10 mouse cellular contexts compared by ENCODE assay signal in genomic region chr11:115354183-115354582, GRCm38 (mm10). TPM values are rescaled to one million over a fixed set of nuclear protein-coding genes. Genes with fewer than 3 reads are reported as not detected.
DNase-seq lines count a peak whose midpoint lies in the region; ATAC-seq and TF ChIP-seq lines count a peak whose summit lies in the region.
"Had no signal": no experiment of that assay in that cellular context is flagged by ENCODE, and none has a peak within 500 bp of the region (broad histone marks: within the 10 kb centered on the region; RNA-seq: fewer than 3 reads in every experiment).

No protein-coding gene starts in this region.

- peak; percentile 65 to 75 for DNase-seq in left cerebral cortex, adult 2 months (ENCODE audit: extremely low spot score in 1 of 2, low spot score in 2 of 2)
- DNase-seq in left cerebral cortex, adult 11 months (ENCODE audit: low spot score) = no peak
- DNase-seq in heart, postnatal 4 days = peak; percentile 82
- peak; percentile 57 to 78 for DNase-seq in left cerebral cortex, postnatal 14 days (ENCODE audit: low spot score in 2 of 2)
- peak; percentile 33 to 54 for DNase-seq in spleen, adult 2 months (ENCODE audit: low read depth in 1 of 2, low spot score in 2 of 2)

- WGBS in midbrain, embryonic 12.5 days = 5% methylated on average over 8 of the region's 8 CpGs
- WGBS in spleen, adult 2 months = 14% methylated on average over 8 of the region's 8 CpGs

- no peak overlapping the region for H3K4me2 ChIP-seq in midbrain, embryonic 12.5 days (replicated peaks)
- H3K4me2 ChIP-seq: embryonic facial prominence, embryonic 13.5 days had no signal

- no peak overlapping the region for H3K9ac ChIP-seq in midbrain, embryonic 12.5 days (replicated peaks)
- H3K9ac ChIP-seq: embryonic facial prominence, embryonic 13.5 days had no signal

- no peak overlapping the region for H3K27ac ChIP-seq in left cerebral cortex, adult 2 months
- H3K27ac ChIP-seq in bone marrow macrophage, adult 2 months (ENCODE audit: insufficient read depth, low read depth, low read length) = no peak overlapping the region
- H3K27ac ChIP-seq in embryonic fibroblast, embryonic 13.5 days (ENCODE audit: insufficient read depth, low read length) = no peak overlapping the region
- no peak overlapping the region for H3K27ac ChIP-seq in midbrain, embryonic 12.5 days (replicated peaks)
- H3K27ac ChIP-seq in spleen, adult 2 months (ENCODE audit: insufficient read depth, low read length) = no peak overlapping the region
- H3K27ac ChIP-seq: embryonic facial prominence, embryonic 13.5 days had no signal

- H3K36me3 ChIP-seq in midbrain, embryonic 12.5 days = peaks cover 46% of the 10 kb centered on the region
- no peaks in the 10 kb centered on the region for H3K36me3 ChIP-seq in spleen, adult 2 months (ENCODE audit: control insufficient read depth, insufficient read depth, low read length)
- H3K36me3 ChIP-seq: embryonic facial prominence, embryonic 13.5 days had no signal

- no peak overlapping the region for H3K4me3 ChIP-seq in left cerebral cortex, adult 2 months
- no peak overlapping the region for H3K4me3 ChIP-seq in bone marrow macrophage, adult 2 months (ENCODE audit: insufficient read depth, low read length)
- no peak overlapping the region for H3K4me3 ChIP-seq in embryonic fibroblast, embryonic 13.5 days (ENCODE audit: insufficient read depth, low read length)
- H3K4me3 ChIP-seq in midbrain, embryonic 12.5 days = no peak overlapping the region
- H3K4me3 ChIP-seq in spleen, adult 2 months (ENCODE audit: extremely low read depth, insufficient read depth, insufficient read length) = no peak overlapping the region
- H3K4me3 ChIP-seq: embryonic facial prominence, embryonic 13.5 days; myocyte had no signal

- intact Hi-C loops in left cerebral cortex, adult 2 months (cut with DNase I) = loop anchor here (1.0 to 5.0 kb wide), 2 partner anchors 32 to 152 kb away; partner anchors contain the start of gene Ush1g
- intact Hi-C loops in left cerebral cortex, postnatal 14 days (cut with DNase I) = loop anchor here (1.0 to 5.0 kb wide), 2 partner anchors 32 to 152 kb away; partner anchors contain the start of gene Ush1g

- peaks cover 25% of the 10 kb centered on the region for H3K27me3 ChIP-seq in midbrain, embryonic 12.5 days
- H3K27me3 ChIP-seq in spleen, adult 2 months (ENCODE audit: control insufficient read depth, insufficient read depth, low read length) = no peaks in the 10 kb centered on the region

- no peaks in the 10 kb centered on the region for H3K9me3 ChIP-seq in midbrain, embryonic 12.5 days
- H3K9me3 ChIP-seq: embryonic facial prominence, embryonic 13.5 days had no signal

- peaks cover 3% of the 10 kb centered on the region for H3K4me1 ChIP-seq in bone marrow macrophage, adult 2 months (ENCODE audit: control insufficient read depth, insufficient read depth, low read length)
- H3K4me1 ChIP-seq in embryonic fibroblast, embryonic 13.5 days (ENCODE audit: control insufficient read depth, insufficient read depth, low read length) = no peaks in the 10 kb centered on the region
- H3K4me1 ChIP-seq in midbrain, embryonic 12.5 days = peaks cover 6% of the 10 kb centered on the region; the same call in 1 of the 2 replicates
- H3K4me1 ChIP-seq in spleen, adult 2 months (ENCODE audit: control insufficient read depth, insufficient read depth, insufficient read length) = no peaks in the 10 kb centered on the region

- TF ChIP-seq CTCF in left cerebral cortex, adult 2 months (IDR thresholded peaks at IDR 0.05) = peak; percentile 92
- TF ChIP-seq CTCF in bone marrow macrophage, adult 2 months (IDR thresholded peaks at IDR 0.05; ENCODE audit: low read depth, low read length) = peak; percentile 71
- TF ChIP-seq CTCF in embryonic fibroblast, embryonic 13.5 days (IDR thresholded peaks at IDR 0.05; ENCODE audit: borderline replicate concordance, insufficient read depth, low read length) = peak; percentile 91
- peak; percentile 90; the same call in 1 of the 2 replicates for TF ChIP-seq CTCF in spleen, adult 2 months (IDR thresholded peaks at IDR 0.05; ENCODE audit: extremely low read depth, insufficient read depth, insufficient read length, insufficient replicate concordance)

- 0 out of 2 replicates have a peak, but pooled peaks have one; percentile 14 for ATAC-seq in midbrain, embryonic 12.5 days (ENCODE audit: low FRiP score, low read depth)

- no peak for TF ChIP-seq POLR2A in bone marrow macrophage, adult 2 months (IDR thresholded peaks at IDR 0.05; ENCODE audit: borderline replicate concordance, low read depth, low read length)
- no peak for TF ChIP-seq POLR2A in embryonic fibroblast, embryonic 13.5 days (IDR thresholded peaks at IDR 0.05; ENCODE audit: low read depth, low read length)
- no peak for TF ChIP-seq POLR2A in spleen, adult 2 months (IDR thresholded peaks at IDR 0.05; ENCODE audit: low read depth, low read length)

RNA-seq across cellular contexts. Expression of gene Hid1, which starts 13.4 kb away (rescaled TPM):
- total RNA-seq in left cerebral cortex, adult 2 months (2021) = 100 to 1,000 TPM; 117 to 121 TPM
- polyA plus RNA-seq in bone marrow macrophage, adult 2 months (2012; ENCODE audit: insufficient read depth, insufficient read length, missing spikeins) = 0.78 TPM in 1 of 2 replicates, not detected in the other
- polyA plus RNA-seq in embryonic fibroblast, embryonic 13.5 days (2011; ENCODE audit: insufficient read length, low read depth, missing spikeins) = 3.2 and 5.9 TPM in 2 replicates
- total RNA-seq in heart, postnatal 4 days (2021) = 1 to 10 TPM; 5.9 to 8.5 TPM
- 100 to 1,000 TPM in 1 of 2 experiments, 10 to 100 TPM in 1; 98.7 to 101 TPM for total RNA-seq in left cerebral cortex, postnatal 14 days (2021)
- polyA plus RNA-seq in midbrain, embryonic 12.5 days (2016; fragmentation: Nextera tagmentation; extraction: Ambion mirVana) = 32.9 and 38.6 TPM in 2 replicates
- 17.9 and 18.3 TPM in 2 replicates for polyA plus RNA-seq in spleen, adult 2 months (2012; rRNA removed)

RNA-seq across cellular contexts. Expression of gene Otop3, which starts 19.7 kb away (rescaled TPM):
- total RNA-seq in left cerebral cortex, adult 2 months (2021) = not detected
- polyA plus RNA-seq in bone marrow macrophage, adult 2 months (2012; ENCODE audit: insufficient read depth, insufficient read length, missing spikeins) = not detected in 2 replicates
- not detected in 2 replicates for polyA plus RNA-seq in embryonic fibroblast, embryonic 13.5 days (2011; ENCODE audit: insufficient read length, low read depth, missing spikeins)
- total RNA-seq in heart, postnatal 4 days (2021) = not detected
- total RNA-seq in left cerebral cortex, postnatal 14 days (2021) = not detected
- 0.28 and 0.43 TPM in 2 replicates for polyA plus RNA-seq in midbrain, embryonic 12.5 days (2016; fragmentation: Nextera tagmentation; extraction: Ambion mirVana)
- polyA plus RNA-seq in spleen, adult 2 months (2012; rRNA removed) = not detected in 2 replicates
- polyA plus RNA-seq: embryonic facial prominence, embryonic 13.5 days; myocyte had no signal

RNA-seq across cellular contexts. Expression of gene Cdr2l, which starts 27.5 kb away (rescaled TPM):
- 10 to 100 TPM; 25.0 to 26.4 TPM for total RNA-seq in left cerebral cortex, adult 2 months (2021)
- polyA plus RNA-seq in bone marrow macrophage, adult 2 months (2012; ENCODE audit: insufficient read depth, insufficient read length, missing spikeins) = 0.15 and 0.64 TPM in 2 replicates
- polyA plus RNA-seq in embryonic fibroblast, embryonic 13.5 days (2011; ENCODE audit: insufficient read length, low read depth, missing spikeins) = 24.2 and 29.5 TPM in 2 replicates
- 10 to 100 TPM; 18.8 to 20.3 TPM for total RNA-seq in heart, postnatal 4 days (2021)
- 10 to 100 TPM; 15.4 to 17.0 TPM for total RNA-seq in left cerebral cortex, postnatal 14 days (2021)
- 32.4 and 36.6 TPM in 2 replicates for polyA plus RNA-seq in midbrain, embryonic 12.5 days (2016; fragmentation: Nextera tagmentation; extraction: Ambion mirVana)
- polyA plus RNA-seq in spleen, adult 2 months (2012; rRNA removed) = 7.0 and 8.4 TPM in 2 replicates

RNA-seq across cellular contexts. Expression of gene Ush1g, which starts 32.3 kb away (rescaled TPM):
- under 1 TPM; 0.36 to 0.44 TPM for total RNA-seq in left cerebral cortex, adult 2 months (2021)
- polyA plus RNA-seq in bone marrow macrophage, adult 2 months (2012; ENCODE audit: insufficient read depth, insufficient read length, missing spikeins) = not detected in 2 replicates
- polyA plus RNA-seq in embryonic fibroblast, embryonic 13.5 days (2011; ENCODE audit: insufficient read length, low read depth, missing spikeins) = 0.15 TPM in 1 of 2 replicates, not detected in the other
- total RNA-seq in heart, postnatal 4 days (2021) = under 1 TPM; 0.09 to 0.12 TPM
- total RNA-seq in left cerebral cortex, postnatal 14 days (2021) = under 1 TPM; 0.33 to 0.44 TPM
- 0.05 TPM in 1 of 2 replicates, not detected in the other for polyA plus RNA-seq in midbrain, embryonic 12.5 days (2016; fragmentation: Nextera tagmentation; extraction: Ambion mirVana)
- 2.0 TPM in 2 replicates for polyA plus RNA-seq in spleen, adult 2 months (2012; rRNA removed)
- polyA plus RNA-seq: embryonic facial prominence, embryonic 13.5 days had no signal

RNA-seq across cellular contexts. Expression of gene Otop2, which starts 47.2 kb away (rescaled TPM):
- 1 to 10 TPM; 1.4 to 2.7 TPM for total RNA-seq in left cerebral cortex, adult 2 months (2021)
- not detected in 2 replicates for polyA plus RNA-seq in bone marrow macrophage, adult 2 months (2012; ENCODE audit: insufficient read depth, insufficient read length, missing spikeins)
- not detected in 2 replicates for polyA plus RNA-seq in embryonic fibroblast, embryonic 13.5 days (2011; ENCODE audit: insufficient read length, low read depth, missing spikeins)
- not detected for total RNA-seq in heart, postnatal 4 days (2021)
- total RNA-seq in left cerebral cortex, postnatal 14 days (2021) = under 1 TPM in 1 of 2 experiments, not detected in 1; 0.38 TPM
- polyA plus RNA-seq in midbrain, embryonic 12.5 days (2016; fragmentation: Nextera tagmentation; extraction: Ambion mirVana) = not detected in 2 replicates
- polyA plus RNA-seq in spleen, adult 2 months (2012; rRNA removed) = not detected in 2 replicates
